Mouse (Mus musculus): Measurements from ENCODE around the gene Fam3b. TPM values are rescaled to one million over a fixed set of nuclear protein-coding genes. Genes with fewer than 3 reads are reported as not detected.

The Fam3b gene
- total RNA-seq (2021), result not detected

DNA sequence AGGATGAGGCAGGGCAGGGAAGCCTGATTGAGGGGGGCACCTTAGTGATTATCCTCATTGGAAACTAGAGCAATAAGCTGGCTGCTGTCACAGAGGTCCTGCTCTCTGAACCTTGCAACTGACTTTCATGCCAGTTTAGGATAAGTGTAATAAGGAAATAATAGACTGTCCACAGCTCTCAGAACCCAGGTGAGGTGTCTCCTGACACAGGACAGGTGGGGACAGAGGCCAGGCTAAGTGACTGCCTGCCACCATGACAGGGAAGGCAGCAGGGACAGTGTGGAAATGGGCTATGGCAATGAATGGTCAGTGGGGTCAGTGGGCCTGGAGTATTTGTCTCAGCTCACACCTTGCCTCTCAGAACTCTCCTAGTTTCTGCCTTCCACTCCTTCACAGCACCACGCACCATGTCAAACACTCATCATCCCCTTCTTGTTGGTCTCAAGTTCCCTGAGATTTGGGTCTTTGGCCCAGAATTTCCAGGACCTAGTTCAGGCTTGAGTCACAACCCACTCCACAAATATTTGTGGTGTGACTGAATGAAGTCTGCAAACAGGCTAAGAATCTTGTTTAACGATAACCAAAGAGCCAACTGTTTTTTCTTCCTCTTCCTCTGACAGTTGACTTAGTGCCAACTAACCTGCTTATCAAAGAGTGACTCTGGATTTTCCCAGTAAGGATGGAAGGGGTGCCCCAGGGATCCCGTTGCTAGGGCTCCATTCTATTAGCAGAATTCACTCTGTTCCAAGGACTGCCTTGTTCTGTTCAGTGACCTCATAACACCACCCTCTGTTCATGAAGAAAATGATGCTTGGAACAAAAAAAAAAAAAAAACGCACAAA is at the start of gene Fam3b:
Fam3b (minus strand) TSS at position 718 of the 842 bp plus-strand sequence.
- DNase-seq, result no peak

DNA sequence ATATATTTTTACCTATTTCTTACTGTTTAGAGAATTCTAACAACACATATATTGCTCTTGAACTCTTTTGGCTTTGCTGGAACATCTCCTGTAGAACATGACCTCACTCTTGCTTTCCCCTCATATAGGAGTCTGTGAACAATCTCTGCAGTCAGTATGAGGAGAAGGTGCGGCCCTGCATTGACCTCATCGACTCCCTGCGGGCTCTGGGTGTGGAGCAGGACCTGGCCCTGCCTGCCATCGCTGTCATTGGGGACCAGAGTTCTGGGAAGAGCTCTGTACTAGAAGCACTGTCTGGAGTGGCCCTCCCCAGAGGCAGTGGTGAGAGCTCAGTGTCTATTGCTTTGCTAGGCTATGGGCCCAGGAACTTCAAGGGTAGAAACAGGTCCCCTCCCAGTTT is 29.7 kb upstream of the Fam3b start:
- DNase-seq, result no peak

DNA sequence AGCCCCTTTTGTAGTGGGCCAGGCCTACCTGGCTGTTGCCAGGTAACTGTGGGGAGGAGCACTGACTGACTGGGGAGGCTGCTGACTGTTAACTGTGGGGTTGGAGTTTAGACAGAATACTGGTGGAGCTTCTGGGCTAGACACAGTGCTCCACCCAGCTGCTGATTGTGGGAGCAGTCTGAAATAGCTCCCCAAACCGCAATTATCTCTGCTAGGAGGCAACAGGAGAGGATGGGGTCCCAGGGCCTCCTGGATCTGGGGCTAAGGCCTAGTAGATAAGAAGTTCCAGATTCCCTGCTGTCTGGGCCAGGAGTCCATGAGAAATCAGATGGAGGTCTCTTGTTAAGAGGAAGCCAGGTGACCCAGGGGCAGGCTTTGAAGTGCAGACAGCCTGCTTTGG is 22.2 kb upstream of the Fam3b start:
- no peak for DNase-seq

DNA sequence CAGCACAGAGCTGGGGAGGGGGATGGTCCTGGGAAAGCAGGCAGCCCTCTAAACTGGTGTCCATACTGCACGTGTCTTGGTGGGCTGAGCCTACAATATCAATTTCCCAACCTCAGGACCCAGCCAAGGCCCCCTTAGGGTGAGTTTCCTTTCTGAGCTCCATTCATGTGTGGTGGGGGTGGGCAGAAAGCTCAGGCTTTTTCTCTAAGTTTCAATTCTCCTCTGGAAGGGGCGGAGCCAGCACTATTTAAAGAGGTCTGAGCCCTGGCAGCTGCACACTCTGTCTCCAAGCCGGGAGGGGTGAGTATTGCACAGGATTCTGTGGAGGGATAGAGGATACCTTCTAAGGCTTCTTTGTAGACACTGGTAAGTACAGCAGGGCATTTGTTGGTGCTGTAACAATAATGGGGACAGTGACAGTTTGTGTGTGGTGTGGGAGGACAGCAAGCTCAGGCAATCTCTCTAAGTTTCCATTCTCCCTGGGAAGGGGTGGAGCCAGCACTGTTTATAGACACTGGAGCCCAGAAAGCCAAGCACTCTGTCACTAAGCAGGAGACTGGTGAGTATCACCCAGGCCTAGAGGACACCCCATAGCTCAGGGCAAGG is 21.3 kb upstream of the Fam3b start:
- peak; percentile 63 for DNase-seq

DNA sequence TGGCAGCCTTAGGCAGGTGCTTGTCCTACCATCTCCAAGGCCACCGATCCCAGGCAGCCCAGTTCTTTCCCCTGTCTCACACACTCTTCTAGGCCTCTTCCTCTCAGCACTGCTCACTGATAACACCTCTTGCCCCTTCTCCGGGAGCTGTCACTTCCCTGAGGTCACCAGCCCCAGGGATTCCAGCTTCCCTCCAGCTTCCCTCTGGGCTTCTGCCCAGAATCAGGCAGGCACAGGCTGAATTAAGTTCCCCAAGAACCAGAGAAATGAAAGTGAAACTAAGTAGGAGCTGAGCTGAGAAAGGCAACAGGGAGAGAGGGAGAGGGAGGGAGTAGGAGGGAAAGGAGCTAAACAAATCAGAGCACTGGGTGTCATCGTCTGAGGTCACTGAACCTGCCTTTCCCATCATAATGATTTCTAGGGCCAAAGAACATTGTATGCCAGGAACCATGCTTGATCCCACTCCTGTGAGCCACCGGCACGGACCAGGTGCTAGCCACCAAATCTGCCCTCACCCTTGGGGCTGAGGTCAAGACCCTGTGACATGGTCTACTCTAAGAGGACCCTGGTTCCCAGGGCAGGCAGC is 20.4 kb upstream of the Fam3b start:
- DNase-seq, result peak; percentile 65

DNA sequence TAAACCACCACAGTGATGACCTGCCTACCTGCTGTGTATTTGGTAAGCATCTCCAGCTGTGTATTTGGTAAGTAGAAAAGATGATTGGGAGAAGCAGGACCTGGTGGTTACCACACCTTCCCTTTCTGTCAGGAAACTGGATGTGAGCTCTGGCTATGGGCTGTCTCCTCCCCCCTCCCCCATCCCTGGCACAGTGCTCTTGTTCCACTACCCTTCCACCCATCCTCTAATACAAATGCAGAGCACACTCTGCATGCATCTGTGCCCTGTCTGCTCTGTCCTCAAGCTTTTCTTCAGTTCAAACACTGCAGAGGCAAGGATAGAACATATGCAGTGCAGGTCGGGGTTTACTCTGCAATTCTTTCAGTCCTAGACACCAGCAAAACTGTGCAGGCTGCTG is 19.8 kb upstream of the Fam3b start:
- peak; percentile 14 for DNase-seq

GRCm38 (mm10) chr16:97533751-97534150 is 19.1 kb upstream of the Fam3b start:
- no peak for DNase-seq

GRCm38 (mm10) chr16:97533126-97533525 is 18.5 kb upstream of the Fam3b start:
- DNase-seq, result no peak

DNA sequence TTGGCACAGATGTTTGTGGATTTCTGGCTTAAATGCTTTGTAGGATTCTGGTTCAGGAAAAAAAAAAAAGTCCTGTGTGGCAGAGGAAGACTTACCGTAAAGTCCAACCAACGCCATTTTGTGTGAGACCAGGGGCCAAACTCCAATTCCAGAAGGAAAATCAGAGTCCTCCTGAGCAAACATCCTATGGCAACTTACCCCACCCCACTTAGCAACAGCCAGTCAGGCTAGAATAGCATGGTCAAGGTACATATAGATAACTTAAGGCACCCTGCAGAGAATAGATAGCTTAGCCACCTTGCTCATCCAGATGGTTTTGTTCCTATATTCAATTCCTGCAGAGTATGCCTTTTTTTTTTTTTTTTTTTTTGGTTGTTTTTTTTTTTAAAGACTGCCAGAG is 14.6 kb upstream of the Fam3b start:
- DNase-seq, result no peak

GRCm38 (mm10) chr16:97523024-97523423 is 8.4 kb upstream of the Fam3b start:
- DNase-seq, result peak; percentile 66

- DNase-seq, result no peak
Observed at GRCm38 (mm10) chr16:97521983-97522382, 7.4 kb upstream of the Fam3b start.

DNA sequence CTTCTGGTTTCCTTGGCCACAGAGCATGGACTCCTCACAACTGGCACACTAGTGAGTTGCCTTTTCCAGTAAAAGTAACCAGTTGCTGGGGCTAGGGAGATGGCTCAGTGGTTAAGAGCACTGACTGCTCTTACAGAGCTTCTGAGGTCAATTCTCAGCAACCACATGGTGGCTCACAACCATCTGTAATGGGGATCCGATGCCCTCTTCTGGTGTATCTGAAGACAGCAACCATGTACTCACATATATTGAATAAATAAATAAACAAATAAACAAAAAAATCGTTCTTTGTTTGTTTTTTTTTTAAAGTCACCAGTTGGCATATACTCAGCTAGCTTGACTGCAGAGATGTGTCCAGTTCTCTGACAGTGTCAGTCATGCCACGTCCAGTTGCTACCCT is 1.7 kb upstream of the Fam3b start:
- no peak for DNase-seq

DNA sequence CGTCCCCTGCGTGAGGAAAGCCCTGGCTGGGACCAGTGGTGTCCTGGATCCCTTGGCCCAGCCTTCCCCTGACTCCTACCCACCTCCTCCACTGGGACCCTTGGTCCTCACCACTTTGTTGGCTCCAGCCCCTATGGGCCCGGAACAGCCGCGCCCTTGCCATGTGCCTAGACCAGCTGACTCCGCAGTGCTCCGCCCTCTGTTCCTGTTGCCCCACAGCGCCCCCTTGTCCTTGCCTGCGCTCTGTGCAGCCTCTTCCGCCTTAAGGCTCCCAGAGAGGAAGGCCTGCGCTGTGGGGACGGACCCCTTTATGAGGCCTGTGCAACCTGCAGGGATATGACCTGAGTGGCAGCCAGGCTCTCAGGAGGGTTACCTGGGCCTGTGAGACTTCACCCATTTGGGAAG is 2.3 kb downstream of the Fam3b start:
- DNase-seq, result no peak

GRCm38 (mm10) chr16:97511495-97511894 is 3.1 kb downstream of the Fam3b start:
- no peak for DNase-seq

DNA sequence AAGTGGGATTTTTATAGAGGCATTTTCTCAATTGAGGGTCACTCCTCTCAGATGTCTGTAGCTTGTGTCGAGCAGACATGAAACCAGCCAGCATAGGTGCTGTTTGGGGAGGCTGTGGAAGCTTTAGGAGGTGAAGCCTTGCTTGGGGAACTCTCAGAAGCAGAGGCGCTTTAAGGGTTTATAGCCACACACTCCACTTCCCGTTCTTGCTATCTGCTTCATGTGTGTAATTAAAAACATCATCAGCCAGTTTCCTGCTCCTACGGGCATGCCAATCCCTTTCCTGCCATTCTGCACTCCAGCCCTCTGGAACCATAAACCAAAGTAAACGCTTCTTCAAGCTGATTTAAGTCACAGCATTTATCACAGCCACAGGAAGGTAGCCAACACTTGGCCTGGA is 3.8 kb downstream of the Fam3b start:
- DNase-seq, result no peak

DNA sequence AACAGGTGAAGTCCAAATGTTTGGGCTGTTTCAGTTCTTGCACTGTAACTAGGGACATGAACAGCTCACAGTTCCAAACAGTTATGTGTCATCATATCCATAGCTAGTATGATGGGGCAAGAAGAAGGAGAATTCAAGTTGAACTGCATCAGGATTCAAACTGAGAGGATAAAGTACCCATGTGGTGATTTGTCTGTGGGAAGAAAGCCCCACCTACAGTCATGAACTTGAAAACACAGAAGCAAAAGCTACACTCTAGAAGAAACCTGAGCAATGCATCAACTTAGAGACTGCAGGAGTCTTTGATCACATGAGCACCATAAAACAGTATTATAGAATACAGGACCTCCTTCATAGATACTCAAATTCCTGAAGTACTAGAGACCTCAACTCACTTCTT is 6.8 kb downstream of the Fam3b start:
- no peak for DNase-seq

DNA sequence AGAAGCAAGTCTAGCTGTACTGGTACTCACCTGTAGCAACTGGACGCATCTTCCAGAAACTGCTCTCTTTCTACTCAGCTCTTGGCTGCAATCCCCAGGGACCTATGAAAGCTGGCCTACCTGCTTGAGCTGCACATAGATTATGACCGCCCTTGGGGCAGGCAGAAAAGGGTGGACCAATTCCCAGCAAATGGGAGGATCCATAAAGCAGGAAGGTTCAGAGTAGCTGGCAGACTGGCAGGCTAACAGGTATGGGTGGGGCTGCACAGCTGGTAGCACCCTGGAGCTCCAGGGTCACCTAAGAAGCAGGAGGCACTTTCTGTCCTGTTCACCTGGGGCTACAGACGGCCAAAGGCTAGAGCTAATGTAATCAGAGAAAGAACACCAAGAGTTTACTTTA is 9.8 kb downstream of the Fam3b start:
- no peak for DNase-seq

- no peak for DNase-seq
Observed at GRCm38 (mm10) chr16:97503849-97504248, 10.8 kb downstream of the Fam3b start.

GRCm38 (mm10) chr16:97500901-97501300 is 13.7 kb downstream of the Fam3b start:
- DNase-seq, result no peak

- no peak for DNase-seq
Observed at GRCm38 (mm10) chr16:97499450-97499849, 15.2 kb downstream of the Fam3b start.

GRCm38 (mm10) chr16:97498139-97498538 is 16.5 kb downstream of the Fam3b start:
- no peak for DNase-seq

DNA sequence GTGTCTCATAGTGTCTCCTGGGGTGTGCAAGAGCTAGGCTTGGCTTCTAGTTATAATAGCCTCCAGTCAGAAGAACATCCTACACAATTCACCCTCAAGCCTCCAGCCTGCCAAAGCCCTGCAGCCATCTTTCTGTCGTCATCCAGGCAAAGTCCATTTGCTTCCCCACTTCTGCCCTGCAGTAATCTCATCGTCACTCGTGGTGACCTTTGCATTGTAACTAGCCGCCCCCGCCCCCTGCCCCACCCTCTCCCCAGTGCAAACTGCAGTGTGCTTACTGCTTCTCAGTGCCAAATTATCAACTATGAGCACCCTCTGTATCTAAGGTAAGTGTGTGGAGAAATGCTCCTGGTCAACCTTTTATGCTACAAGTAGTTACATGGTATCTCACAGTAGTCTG is 16.9 kb downstream of the Fam3b start:
- no peak for DNase-seq

- DNase-seq, result no peak
Observed at GRCm38 (mm10) chr16:97496026-97496425, 18.6 kb downstream of the Fam3b start.

GRCm38 (mm10) chr16:97492369-97492768 is 22.2 kb downstream of the Fam3b start:
- DNase-seq, result no peak

All from heart, postnatal 4 days (tissue).